Mouse (Mus musculus) small intestine, adult 2 months (tissue): Measurements from ENCODE around the gene Gm44579.

Experiments
- CTCF ChIP-seq: fragments of 200-500 bp; IDR thresholded peaks from 2 replicates; pipeline ENCODE4 v1.5.1; 2012; ENCODE audit warnings: low read depth, mild to moderate bottlenecking, control low read depth, inconsistent platforms, low read length, moderate library complexity, mixed read lengths; ENCODE audit not compliant: insufficient replicate concordance, insufficient read length; ENCODE audit errors: extremely low read depth
- POLR2A ChIP-seq: fragments of 200-500 bp; IDR thresholded peaks from 2 replicates; pipeline ENCODE4 v1.6.1; 2012; ENCODE audit warnings: low read depth, mild to moderate bottlenecking, control low read depth, inconsistent platforms, low read length, moderate library complexity

GRCm38 (mm10) chr15:98155944-98156343 lies 64.8 kb downstream of the Gm44579 start:
- TF ChIP-seq POLR2A: no peak
- TF ChIP-seq CTCF: no peak
